Comparison of ENCODE assay signal across 8 mouse cellular contexts in genomic region chr8:88455434-88456020, GRCm38 (mm10).
DNase-seq lines count a peak whose midpoint lies in the region; ATAC-seq and TF ChIP-seq lines count a peak whose summit lies in the region.

No protein-coding gene starts in this region.

- H3K4me1 ChIP-seq in heart, embryonic 10.5 days, result peaks cover 38% of the 10 kb centered on the region
- H3K4me1 ChIP-seq in heart, adult 2 months (ENCODE audit: control insufficient read depth, insufficient read depth, low read length), result no peaks in the 10 kb centered on the region
- H3K4me1 ChIP-seq in hindbrain, embryonic 13.5 days (replicated peaks), result peaks cover 43% of the 10 kb centered on the region
- H3K4me1 ChIP-seq in midbrain, embryonic 11.5 days (ENCODE audit: control insufficient read depth, insufficient read depth, low read length), result peaks cover 32% of the 10 kb centered on the region

- H3K4me3 ChIP-seq in heart, embryonic 10.5 days, result peak overlapping the region; percentile 74
- H3K4me3 ChIP-seq in heart, adult 2 months, result no peak overlapping the region
- peak overlapping the region; percentile 23 for H3K4me3 ChIP-seq in hindbrain, embryonic 13.5 days
- peak overlapping the region; percentile 18; the same call in 1 of the 2 replicates for H3K4me3 ChIP-seq in midbrain, embryonic 11.5 days (ENCODE audit: low read depth, low read length)
- no peak overlapping the region for H3K4me3 ChIP-seq in left cerebral cortex, adult 2 months

- H3K36me3 ChIP-seq in heart, embryonic 10.5 days, result no peaks in the 10 kb centered on the region
- H3K36me3 ChIP-seq in heart, adult 2 months (ENCODE audit: control insufficient read depth, insufficient read depth, low read length), result no peaks in the 10 kb centered on the region
- 0 out of 2 replicates have a peak, but pooled peaks cover 3% of the 10 kb centered on the region for H3K36me3 ChIP-seq in hindbrain, embryonic 13.5 days
- H3K36me3 ChIP-seq in midbrain, embryonic 11.5 days (ENCODE audit: control insufficient read depth, insufficient read depth, low read length), result no peaks in the 10 kb centered on the region

- peak overlapping the region; percentile 92 for H3K4me2 ChIP-seq in hindbrain, embryonic 13.5 days
- H3K4me2 ChIP-seq in midbrain, embryonic 11.5 days, result peak overlapping the region; percentile 71

- no peaks in the 10 kb centered on the region for H3K79me2 ChIP-seq in heart, adult 2 months (replicated peaks; ENCODE audit: control insufficient read depth, insufficient read depth, low read length)

- 0 out of 2 replicates have a peak, but pooled peaks cover 4% of the 10 kb centered on the region for H3K9me3 ChIP-seq in heart, embryonic 10.5 days
- peaks cover 6% of the 10 kb centered on the region for H3K9me3 ChIP-seq in hindbrain, embryonic 13.5 days
- peaks cover 4% of the 10 kb centered on the region; the same call in 1 of the 2 replicates for H3K9me3 ChIP-seq in midbrain, embryonic 11.5 days (ENCODE audit: control insufficient read depth, low read length)

- intact Hi-C loops in heart, adult 2 months (cut with DNase I), result loop anchor here (10.0 kb wide), 1 partner anchor 159 kb away; no protein-coding TSS in a partner anchor
- intact Hi-C loops in left cerebral cortex, adult 2 months (cut with DNase I), result no loop called here

- DNase-seq in heart, embryonic 10.5 days (ENCODE audit: low spot score), result peak; percentile 89
- DNase-seq in heart, adult 2 months, result no peak
- peak; percentile 24 for DNase-seq in thymus, postnatal 14 days
- DNase-seq in thymus, postnatal 36 days, result no peak
- DNase-seq in midbrain, embryonic 11.5 days (ENCODE audit: low spot score, missing footprints), result peak; percentile 95
- no peak for DNase-seq in left cerebral cortex, adult 2 months (ENCODE audit: extremely low spot score in 1 of 2, low spot score in 2 of 2)
- no peak for DNase-seq in urinary bladder, adult 2 months (ENCODE audit: low spot score)

- H3K27ac ChIP-seq in heart, embryonic 10.5 days, result peak overlapping the region; percentile 86; the same call in 1 of the 2 replicates
- no peak overlapping the region for H3K27ac ChIP-seq in heart, adult 2 months
- H3K27ac ChIP-seq in hindbrain, embryonic 13.5 days, result peak overlapping the region; percentile 73; the same call in 1 of the 2 replicates
- peak overlapping the region; percentile 70; the same call in 1 of the 2 replicates for H3K27ac ChIP-seq in midbrain, embryonic 11.5 days (ENCODE audit: low read depth, low read length)
- no peak overlapping the region for H3K27ac ChIP-seq in left cerebral cortex, adult 2 months

- 3% methylated on average over 28 of the region's 28 CpGs for WGBS in heart, embryonic 10.5 days
- WGBS in heart, adult 2 months, result 7% methylated on average over 28 of the region's 28 CpGs
- 8% methylated on average over 28 of the region's 28 CpGs for WGBS in hindbrain, embryonic 13.5 days
- 9% methylated on average over 28 of the region's 28 CpGs for WGBS in midbrain, embryonic 11.5 days

- no peak for TF ChIP-seq POLR2A in heart, adult 2 months (IDR thresholded peaks at IDR 0.05; ENCODE audit: insufficient read depth, low read depth, low read length)

- TF ChIP-seq CTCF in heart, adult 2 months (IDR thresholded peaks at IDR 0.05), result no peak
- TF ChIP-seq CTCF in left cerebral cortex, adult 2 months (IDR thresholded peaks at IDR 0.05), result no peak

- no peak for ATAC-seq in hindbrain, embryonic 13.5 days (ENCODE audit: low FRiP score)
- peak; percentile 45 for ATAC-seq in midbrain, embryonic 11.5 days (ENCODE audit: low FRiP score)

- no peak for TF ChIP-seq EP300 in heart, adult 2 months (IDR thresholded peaks at IDR 0.05; ENCODE audit: insufficient read depth, low read depth, low read length)

- no peak overlapping the region for H3K9ac ChIP-seq in heart, adult 2 months (ENCODE audit: low read depth, low read length)
- peak overlapping the region; percentile 66 for H3K9ac ChIP-seq in hindbrain, embryonic 13.5 days
- H3K9ac ChIP-seq in midbrain, embryonic 11.5 days (ENCODE audit: low read length), result peak overlapping the region; percentile 56

- peaks cover 55% of the 10 kb centered on the region for H3K27me3 ChIP-seq in heart, embryonic 10.5 days (ENCODE audit: insufficient read depth, poor library complexity, severe bottlenecking)
- peaks cover 11% of the 10 kb centered on the region for H3K27me3 ChIP-seq in heart, adult 2 months (ENCODE audit: control insufficient read depth, insufficient read depth, low read length)
- H3K27me3 ChIP-seq in hindbrain, embryonic 13.5 days, result peaks cover 40% of the 10 kb centered on the region
- H3K27me3 ChIP-seq in midbrain, embryonic 11.5 days (ENCODE audit: control insufficient read depth, insufficient read depth, low read length), result peaks cover 13% of the 10 kb centered on the region

Comparison
In these comparisons a context has a peak if more than half of its experiments do, and no peak if none do; other contexts are left out.
1. DNase-seq: peak in heart, embryonic 10.5 days (single experiment), thymus, postnatal 14 days (single experiment) and midbrain, embryonic 11.5 days (single experiment); none in heart, adult 2 months (0 of 2), thymus, postnatal 36 days (0 of 2), left cerebral cortex, adult 2 months (0 of 2) and urinary bladder, adult 2 months (single experiment).
2. H3K27ac ChIP-seq: peak in heart, embryonic 10.5 days (single experiment), hindbrain, embryonic 13.5 days (single experiment) and midbrain, embryonic 11.5 days (single experiment); none in heart, adult 2 months (single experiment) and left cerebral cortex, adult 2 months (single experiment).
3. H3K4me3 ChIP-seq: peak in heart, embryonic 10.5 days (single experiment), hindbrain, embryonic 13.5 days (single experiment) and midbrain, embryonic 11.5 days (single experiment); none in heart, adult 2 months (single experiment) and left cerebral cortex, adult 2 months (single experiment).